Mouse (Mus musculus): ENCODE measurements around the gene Ddx25. TPM values are rescaled to one million over a fixed set of nuclear protein-coding genes. Genes with fewer than 3 reads are reported as not detected.

Gene Ddx25
- total and polyA plus RNA-seq, 2 experiments from 2014 or later: 24.1 to 28.5 TPM

GRCm38 (mm10) chr9:35494937-35495336, 63.4 kb downstream of the Ddx25 start:
- H3K4me2 ChIP-seq (ENCODE audit: low read depth, low read length, poor library complexity, severe bottlenecking): no peak overlapping the region
- DNase-seq (ENCODE audit: low spot score) (no peak), ATAC-seq (ENCODE audit: low FRiP score) (no peak)
- H3K9ac ChIP-seq (replicated peaks; ENCODE audit: low read length, poor library complexity, severe bottlenecking): no peak overlapping the region
- no peaks in the 10 kb centered on the region for H3K9me3 ChIP-seq (ENCODE audit: low read length)
- no peak overlapping the region for H3K4me3 ChIP-seq (ENCODE audit: low read depth, low read length)
- TF ChIP-seq CTCF (IDR thresholded peaks at IDR 0.05): no peak
- WGBS: 60% methylated on average over 4 of the region's 4 CpGs
- H3K36me3 ChIP-seq (ENCODE audit: insufficient read depth, low read length): peaks cover 10% of the 10 kb centered on the region
- no peak overlapping the region for H3K27ac ChIP-seq (ENCODE audit: low read depth, low read length)
- H3K4me1 ChIP-seq (ENCODE audit: insufficient read depth, low read length): no peaks in the 10 kb centered on the region
- H3K27me3 ChIP-seq (ENCODE audit: insufficient read depth, low read length): no peaks in the 10 kb centered on the region

- Histone ChIP-seq H3K9me3 (ENCODE audit: low read length) (no peaks in the 10 kb centered on the region), H3K4me2 (ENCODE audit: low read depth, low read length, poor library complexity, severe bottlenecking) (no peak overlapping the region), H3K9ac (replicated peaks; ENCODE audit: low read length, poor library complexity, severe bottlenecking) (no peak overlapping the region), H3K27ac (ENCODE audit: low read depth, low read length) (no peak overlapping the region), H3K27me3 (ENCODE audit: insufficient read depth, low read length) (no peaks in the 10 kb centered on the region), H3K4me1 (ENCODE audit: insufficient read depth, low read length) (no peaks in the 10 kb centered on the region), H3K36me3 (ENCODE audit: insufficient read depth, low read length) (peaks cover 17% of the 10 kb centered on the region), H3K4me3 (ENCODE audit: low read depth, low read length) (no peak overlapping the region)
- no peak for ATAC-seq (ENCODE audit: low FRiP score)
- no peak for TF ChIP-seq CTCF (IDR thresholded peaks at IDR 0.05)
- 79% methylated on average over 4 of the region's 4 CpGs for whole genome bisulfite sequencing
- DNase-seq (ENCODE audit: low spot score): no peak
Measured at GRCm38 (mm10) chr9:35493733-35494092, 64.6 kb downstream of the Ddx25 start.

GRCm38 (mm10) chr9:35493033-35493732, 65.1 kb downstream of the Ddx25 start:
- no peak overlapping the region for H3K27ac ChIP-seq (ENCODE audit: low read depth, low read length)
- no peaks in the 10 kb centered on the region for H3K27me3 ChIP-seq (ENCODE audit: insufficient read depth, low read length)
- no peak for TF ChIP-seq CTCF (IDR thresholded peaks at IDR 0.05)
- H3K9me3 ChIP-seq (ENCODE audit: low read length): no peaks in the 10 kb centered on the region
- peaks cover 17% of the 10 kb centered on the region for H3K36me3 ChIP-seq (ENCODE audit: insufficient read depth, low read length)
- 58% methylated on average over 7 of the region's 7 CpGs for WGBS
- H3K4me1 ChIP-seq (ENCODE audit: insufficient read depth, low read length): no peaks in the 10 kb centered on the region
- ATAC-seq (ENCODE audit: low FRiP score): no peak
- no peak for DNase-seq (ENCODE audit: low spot score)
- H3K4me3 ChIP-seq (ENCODE audit: low read depth, low read length): no peak overlapping the region
- H3K4me2 ChIP-seq (ENCODE audit: low read depth, low read length, poor library complexity, severe bottlenecking): no peak overlapping the region
- no peak overlapping the region for H3K9ac ChIP-seq (replicated peaks; ENCODE audit: low read length, poor library complexity, severe bottlenecking)

GRCm38 (mm10) chr9:35491109-35491866, 67.0 kb downstream of the Ddx25 start:
- Histone ChIP-seq H3K27ac (ENCODE audit: low read depth, low read length) (no peak overlapping the region), H3K9ac (replicated peaks; ENCODE audit: low read length, poor library complexity, severe bottlenecking) (no peak overlapping the region), H3K27me3 (ENCODE audit: insufficient read depth, low read length) (no peaks in the 10 kb centered on the region), H3K4me1 (ENCODE audit: insufficient read depth, low read length) (no peaks in the 10 kb centered on the region), H3K4me3 (ENCODE audit: low read depth, low read length) (no peak overlapping the region), H3K36me3 (ENCODE audit: insufficient read depth, low read length) (peaks cover 17% of the 10 kb centered on the region), H3K9me3 (ENCODE audit: low read length) (no peaks in the 10 kb centered on the region), H3K4me2 (ENCODE audit: low read depth, low read length, poor library complexity, severe bottlenecking) (no peak overlapping the region)
- WGBS: 85% methylated on average over 11 of the region's 11 CpGs
- ATAC-seq (ENCODE audit: low FRiP score): no peak
- DNase-seq (ENCODE audit: low spot score): no peak
- TF ChIP-seq CTCF (IDR thresholded peaks at IDR 0.05): no peak

GRCm38 (mm10) chr9:35488496-35488895, 69.8 kb downstream of the Ddx25 start:
- Histone ChIP-seq H3K9ac (replicated peaks; ENCODE audit: low read length, poor library complexity, severe bottlenecking) (no peak overlapping the region), H3K36me3 (ENCODE audit: insufficient read depth, low read length) (peaks cover 28% of the 10 kb centered on the region), H3K4me2 (ENCODE audit: low read depth, low read length, poor library complexity, severe bottlenecking) (no peak overlapping the region), H3K27ac (ENCODE audit: low read depth, low read length) (no peak overlapping the region), H3K9me3 (ENCODE audit: low read length) (no peaks in the 10 kb centered on the region), H3K4me1 (ENCODE audit: insufficient read depth, low read length) (no peaks in the 10 kb centered on the region), H3K4me3 (ENCODE audit: low read depth, low read length) (no peak overlapping the region), H3K27me3 (ENCODE audit: insufficient read depth, low read length) (no peaks in the 10 kb centered on the region)
- 90% methylated on average over 4 of the region's 4 CpGs for WGBS
- no peak for TF ChIP-seq CTCF (IDR thresholded peaks at IDR 0.05)
- DNase-seq (ENCODE audit: low spot score): no peak
- ATAC-seq (ENCODE audit: low FRiP score): no peak

Other genes starting within 250 kb of the Ddx25 start
- 11.4 and 12.3 TPM in 2 replicates for gene Cdon, start 137.4 kb downstream of the Ddx25 start, total RNA-seq (2014; rRNA removed)
- gene Cdon, start 137.4 kb downstream of the Ddx25 start, polyA plus RNA-seq (2015; fragmentation: Nextera tagmentation; extraction: Ambion mirVana): 0.65 and 0.81 TPM in 2 replicates
- gene Gm1113, start 40.3 kb downstream of the Ddx25 start, total RNA-seq (2014; rRNA removed): not detected in 2 replicates
- not detected in 2 replicates for gene Gm1113, start 40.3 kb downstream of the Ddx25 start, polyA plus RNA-seq (2015; fragmentation: Nextera tagmentation; extraction: Ambion mirVana)
- gene Pus3, start 67 bp upstream of the Ddx25 start, total RNA-seq (2014; rRNA removed): 9.6 and 12.8 TPM in 2 replicates
- 13.3 and 14.2 TPM in 2 replicates for gene Pus3, start 67 bp upstream of the Ddx25 start, polyA plus RNA-seq (2015; fragmentation: Nextera tagmentation; extraction: Ambion mirVana)
- 0.14 and 0.33 TPM in 2 replicates for gene Pate2, start 11.8 kb upstream of the Ddx25 start, total RNA-seq (2014; rRNA removed)
- 0.42 and 0.54 TPM in 2 replicates for gene Pate2, start 11.8 kb upstream of the Ddx25 start, polyA plus RNA-seq (2015; fragmentation: Nextera tagmentation; extraction: Ambion mirVana)
- 7.9 and 8.9 TPM in 2 replicates for gene Hyls1, start 11.9 kb upstream of the Ddx25 start, total RNA-seq (2014; rRNA removed)
- gene Hyls1, start 11.9 kb upstream of the Ddx25 start, polyA plus RNA-seq (2015; fragmentation: Nextera tagmentation; extraction: Ambion mirVana): 9.2 and 10.7 TPM in 2 replicates
- not detected in 2 replicates for gene Pate4, start 53.4 kb upstream of the Ddx25 start, total RNA-seq (2014; rRNA removed)
- gene Pate4, start 53.4 kb upstream of the Ddx25 start, polyA plus RNA-seq (2015; fragmentation: Nextera tagmentation; extraction: Ambion mirVana): not detected in 2 replicates
- gene Pate3, start 89.7 kb upstream of the Ddx25 start, total RNA-seq (2014; rRNA removed): not detected in 2 replicates
- gene Pate3, start 89.7 kb upstream of the Ddx25 start, polyA plus RNA-seq (2015; fragmentation: Nextera tagmentation; extraction: Ambion mirVana): not detected in 2 replicates
- gene Pate1, start 128.9 kb upstream of the Ddx25 start, total RNA-seq (2014; rRNA removed): not detected in 2 replicates
- gene Pate1, start 128.9 kb upstream of the Ddx25 start, polyA plus RNA-seq (2015; fragmentation: Nextera tagmentation; extraction: Ambion mirVana): not detected in 2 replicates
- gene Gm17677, start 182.5 kb upstream of the Ddx25 start, total RNA-seq (2014; rRNA removed): not detected in 2 replicates
- gene Gm17677, start 182.5 kb upstream of the Ddx25 start, polyA plus RNA-seq (2015; fragmentation: Nextera tagmentation; extraction: Ambion mirVana): not detected in 2 replicates
- gene Gm17727, start 219.6 kb upstream of the Ddx25 start, total RNA-seq (2014; rRNA removed): not detected in 2 replicates
- not detected in 2 replicates for gene Gm17727, start 219.6 kb upstream of the Ddx25 start, polyA plus RNA-seq (2015; fragmentation: Nextera tagmentation; extraction: Ambion mirVana)
- gene Gm27235, start 231.6 kb upstream of the Ddx25 start, total RNA-seq (2014; rRNA removed): not detected in 2 replicates
- not detected in 2 replicates for gene Gm27235, start 231.6 kb upstream of the Ddx25 start, polyA plus RNA-seq (2015; fragmentation: Nextera tagmentation; extraction: Ambion mirVana)
- not detected in 2 replicates for gene D730048I06Rik, start 231.6 kb upstream of the Ddx25 start, total RNA-seq (2014; rRNA removed)
- not detected in 2 replicates for gene D730048I06Rik, start 231.6 kb upstream of the Ddx25 start, polyA plus RNA-seq (2015; fragmentation: Nextera tagmentation; extraction: Ambion mirVana)